Mouse (Mus musculus): ENCODE results near the gene Pip5kl1.

GRCm38 (mm10) chr2:32608778-32609435 lies 34.3 kb downstream of the Pip5kl1 start:
- no peak; the same call in 1 of the 2 replicates for TF ChIP-seq POLR2A (IDR thresholded peaks at IDR 0.05; ENCODE audit: low read depth, low read length)
- no peak for TF ChIP-seq CTCF (IDR thresholded peaks at IDR 0.05; ENCODE audit: borderline replicate concordance, insufficient read depth, low read length)

Data from embryonic fibroblast, embryonic 13.5 days (primary cell).